Mouse (Mus musculus) bone marrow macrophage, adult 2 months (primary cell): ENCODE measurements at regions not wholly inside any gene's neighbourhood (a gene's known extent, or its start where the extent isn't known, plus 50 kb on each side); places are given as distances from the start of the nearest gene placed in this dataset.

ENCODE experiments used
- CTCF ChIP-seq: IDR thresholded peaks from 2 replicates; pipeline ENCODE4 v1.5.1; 2012; ENCODE audit warnings: low read depth, mild to moderate bottlenecking, low read length, moderate library complexity
- POLR2A ChIP-seq: IDR thresholded peaks from 2 replicates; pipeline ENCODE4 v1.6.1; 2012; ENCODE audit warnings: mild to moderate bottlenecking, low read depth, low read length, borderline replicate concordance

DNA sequence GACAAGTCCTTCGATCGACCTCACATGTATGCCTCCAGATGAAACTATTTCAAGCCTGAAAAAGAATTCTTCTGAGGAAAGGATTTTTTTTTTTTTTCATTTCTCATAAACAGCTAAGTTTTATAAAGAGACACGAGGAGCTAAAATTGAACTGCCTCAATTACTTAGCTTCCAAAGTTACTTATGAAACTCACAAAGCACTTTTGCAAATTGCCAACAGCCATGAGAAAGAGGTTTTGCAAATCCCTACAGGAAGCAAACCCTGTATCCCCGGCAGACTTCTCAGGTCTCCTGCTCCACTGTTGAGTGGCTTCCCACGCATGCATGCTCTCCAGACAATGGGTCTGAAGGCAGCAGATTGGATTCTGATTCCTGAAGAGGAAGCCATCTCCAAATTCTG is 190.2 kb downstream of the Drd1 start:
- no peak for TF ChIP-seq POLR2A
- TF ChIP-seq CTCF, result no peak
